Comparison of ENCODE assay signal across 8 mouse cellular contexts in the genomic region with DNA sequence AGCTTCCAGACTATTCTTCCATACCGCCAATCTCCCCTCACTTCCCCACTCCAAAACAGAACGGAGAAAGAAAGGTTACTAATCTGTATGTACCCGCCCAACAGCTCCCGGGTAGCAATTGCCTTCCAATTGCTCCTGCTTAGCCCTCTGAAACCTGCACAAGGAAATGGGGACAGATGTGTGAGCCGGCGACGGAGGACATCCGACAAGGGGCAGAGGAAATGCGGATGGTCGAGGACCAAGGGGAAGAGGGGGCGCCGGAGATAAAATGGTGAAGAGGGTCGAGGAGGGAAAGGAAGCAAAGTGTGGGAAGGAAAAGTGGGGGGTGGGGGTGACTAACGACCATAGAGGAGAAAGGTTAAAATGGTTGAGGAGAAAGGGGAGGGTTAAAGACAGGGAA. TPM values are rescaled to one million over a fixed set of nuclear protein-coding genes. Genes with fewer than 3 reads are reported as not detected.
DNase-seq lines count a peak whose midpoint lies in the region; ATAC-seq and TF ChIP-seq lines count a peak whose summit lies in the region.

No protein-coding gene starts in this region.

- H3K4me3 ChIP-seq in kidney, embryonic 14.5 days (ENCODE audit: low read length) = peak overlapping the region; percentile 86
- H3K4me3 ChIP-seq in forebrain, embryonic 10.5 days = peak overlapping the region; percentile 84
- peak overlapping the region; percentile 66 for H3K4me3 ChIP-seq in myocyte

- peaks cover 2% of the 10 kb centered on the region; the same call in 1 of the 2 replicates for H3K9me3 ChIP-seq in kidney, embryonic 14.5 days (ENCODE audit: control insufficient read depth, low read length)
- H3K9me3 ChIP-seq in forebrain, embryonic 10.5 days = 0 out of 2 replicates have a peak, but pooled peaks cover 2% of the 10 kb centered on the region

- peak overlapping the region; percentile 98 for H3ac ChIP-seq in myocyte (ENCODE audit: control insufficient read depth, insufficient read length)

- H3K4me1 ChIP-seq in kidney, embryonic 14.5 days (ENCODE audit: control insufficient read depth, insufficient read depth, low read length) = peaks cover 7% of the 10 kb centered on the region
- peaks cover 23% of the 10 kb centered on the region for H3K4me1 ChIP-seq in forebrain, embryonic 10.5 days

- no peak for TF ChIP-seq POLR2A in myocyte (IDR thresholded peaks at IDR 0.05; ENCODE audit: insufficient read length, low read depth)

- H3K9ac ChIP-seq in kidney, embryonic 14.5 days (ENCODE audit: low read depth, low read length) = peak overlapping the region; percentile 91

- no peaks in the 10 kb centered on the region for H3K27me3 ChIP-seq in kidney, embryonic 14.5 days (ENCODE audit: control insufficient read depth, insufficient read depth, low read length)
- no peaks in the 10 kb centered on the region for H3K27me3 ChIP-seq in forebrain, embryonic 10.5 days (ENCODE audit: poor library complexity, severe bottlenecking)
- H3K27me3 ChIP-seq in myocyte (ENCODE audit: control insufficient read depth, insufficient read depth, insufficient read length) = no peaks in the 10 kb centered on the region

- H3K4me2 ChIP-seq in kidney, embryonic 14.5 days (replicated peaks; ENCODE audit: low read depth, low read length) = peak overlapping the region; percentile 60
- H3K4me2 ChIP-seq in myocyte (ENCODE audit: low read depth) = peak overlapping the region; percentile 80

- H3K36me3 ChIP-seq in kidney, embryonic 14.5 days (ENCODE audit: control insufficient read depth, insufficient read depth, low read length) = no peaks in the 10 kb centered on the region
- H3K36me3 ChIP-seq in forebrain, embryonic 10.5 days (replicated peaks) = peaks cover 14% of the 10 kb centered on the region
- no peaks in the 10 kb centered on the region for H3K36me3 ChIP-seq in myocyte (ENCODE audit: control insufficient read depth, insufficient read depth)

- 1% methylated on average over 14 of the region's 14 CpGs for WGBS in kidney, embryonic 14.5 days
- 2% methylated on average over 14 of the region's 14 CpGs for WGBS in forebrain, embryonic 10.5 days

- DNase-seq in kidney, adult 8-10 months = no peak
- DNase-seq in NIH3T3 (ENCODE audit: low read depth) = peak; percentile 25
- peak; percentile 38 for DNase-seq in forebrain, embryonic 10.5 days (ENCODE audit: extremely low spot score, low spot score)
- DNase-seq in kidney, postnatal 14 days = peak; percentile 15
- no peak for DNase-seq in layer of hippocampus, adult 11-12 months (ENCODE audit: low spot score)
- no peak for DNase-seq in layer of hippocampus, adult 18-20 months (ENCODE audit: low spot score in 2 of 2)

- ATAC-seq in kidney, embryonic 14.5 days (ENCODE audit: low FRiP score, low TSS enrichment) = peak; percentile 7

- peak overlapping the region; percentile 83 for H3K27ac ChIP-seq in kidney, embryonic 14.5 days (ENCODE audit: low read depth, low read length)
- H3K27ac ChIP-seq in forebrain, embryonic 10.5 days = peak overlapping the region; percentile 94

- peaks cover 53% of the 10 kb centered on the region for H3K79me2 ChIP-seq in myocyte (ENCODE audit: control insufficient read depth, insufficient read depth)

TF ChIP-seq in myocyte, 11 proteins besides CTCF, POLR2A, EP300 and RAD21:
- TF ChIP-seq CEBPB (IDR thresholded peaks at IDR 0.05; ENCODE audit: insufficient read depth, poor library complexity, severe bottlenecking) (no peak), REST (IDR thresholded peaks at IDR 0.05; ENCODE audit: insufficient read depth, insufficient read length) (no peak), SRF (IDR thresholded peaks at IDR 0.05; ENCODE audit: control insufficient read depth, insufficient read length, low read depth) (no peak), TCF12 (IDR thresholded peaks at IDR 0.05; ENCODE audit: insufficient read depth, poor library complexity, severe bottlenecking) (no peak), TCF3 (IDR thresholded peaks at IDR 0.05; ENCODE audit: insufficient read length, low read depth) (no peak), MYOD1 (IDR thresholded peaks at IDR 0.05; ENCODE audit: control insufficient read depth in 1 of 3, insufficient read length in 2 of 3, low read depth in 2 of 3) (no peak), POLR2AphosphoS2 (IDR thresholded peaks at IDR 0.05; ENCODE audit: insufficient read length, low read depth) (no peak), USF1 (IDR thresholded peaks at IDR 0.05; ENCODE audit: low read depth) (no peak), MYOG (IDR thresholded peaks at IDR 0.05; ENCODE audit: control insufficient read depth in 1 of 3, insufficient read depth in 1 of 3, insufficient read length in 2 of 3, low read depth in 2 of 3) (no peak), E2F4 (IDR thresholded peaks at IDR 0.05; ENCODE audit: insufficient read depth) (no peak)

RNA-seq across cellular contexts. Expression of gene Zyg11b, which starts 0.6 kb away (rescaled TPM):
- polyA plus RNA-seq in kidney, embryonic 14.5 days (2014; fragmentation: Nextera tagmentation; extraction: Ambion mirVana) = 9.4 and 17.2 TPM in 2 replicates
- polyA plus RNA-seq in forebrain, embryonic 10.5 days (2016; fragmentation: Nextera tagmentation; extraction: Ambion mirVana) = 13.5 and 13.9 TPM in 2 replicates
- polyA plus RNA-seq in myocyte (2012; fragmentation: generic; extraction: Trizol) = 12.8 TPM
- 10 to 100 TPM; 93.4 to 97.0 TPM for total RNA-seq in layer of hippocampus, adult 18-20 months (2021)

RNA-seq across cellular contexts. Expression of gene Coa7, which starts 27.7 kb away (rescaled TPM):
- polyA plus RNA-seq in kidney, embryonic 14.5 days (2014; fragmentation: Nextera tagmentation; extraction: Ambion mirVana) = 58.1 and 67.7 TPM in 2 replicates
- polyA plus RNA-seq in forebrain, embryonic 10.5 days (2016; fragmentation: Nextera tagmentation; extraction: Ambion mirVana) = 73.6 and 79.3 TPM in 2 replicates
- polyA plus RNA-seq in myocyte (2012; fragmentation: generic; extraction: Trizol) = 31.9 TPM
- total RNA-seq in layer of hippocampus, adult 18-20 months (2021) = 10 to 100 TPM; 27.9 to 29.4 TPM

Comparison
In these comparisons a context has a peak if more than half of its experiments do, and no peak if none do; other contexts are left out.
1. DNase-seq: peak in NIH3T3 (single experiment), forebrain, embryonic 10.5 days (single experiment) and kidney, postnatal 14 days (single experiment); none in kidney, adult 8-10 months (0 of 2), layer of hippocampus, adult 11-12 months (single experiment) and layer of hippocampus, adult 18-20 months (0 of 2).
2. Peak in every context shown above with its lines, with median percentiles within 50 percentile points of each other: H3K4me3 ChIP-seq.